Mouse (Mus musculus): ENCODE data around the gene Tagln. TPM values are rescaled to one million over a fixed set of nuclear protein-coding genes. Genes with fewer than 3 reads are reported as not detected.

Gene Tagln
- total RNA-seq, 2 experiments from 2014 or later = 0.13 to 0.40 TPM

GRCm38 (mm10) chr9:45946182-45946871 is 10.5 kb upstream of the Tagln start:
- no peak for ATAC-seq (ENCODE audit: poor library complexity, severe bottlenecking)

GRCm38 (mm10) chr9:45945721-45946120 is 9.9 kb upstream of the Tagln start:
- ATAC-seq (ENCODE audit: poor library complexity, severe bottlenecking) = no peak; the same call in 1 of the 2 replicates

GRCm38 (mm10) chr9:45944506-45945400 is 8.9 kb upstream of the Tagln start:
- ATAC-seq (ENCODE audit: poor library complexity, severe bottlenecking) = peak; percentile 90

GRCm38 (mm10) chr9:45943628-45944505 is 8.0 kb upstream of the Tagln start:
- 0 out of 2 replicates have a peak, but pooled peaks have one; percentile 14 for ATAC-seq (ENCODE audit: poor library complexity, severe bottlenecking)

GRCm38 (mm10) chr9:45942916-45943315 is 7.1 kb upstream of the Tagln start:
- ATAC-seq (ENCODE audit: poor library complexity, severe bottlenecking) = no peak

GRCm38 (mm10) chr9:45942464-45942863 is 6.6 kb upstream of the Tagln start:
- ATAC-seq (ENCODE audit: poor library complexity, severe bottlenecking) = no peak

GRCm38 (mm10) chr9:45941329-45941888 is 5.6 kb upstream of the Tagln start:
- no peak for ATAC-seq (ENCODE audit: poor library complexity, severe bottlenecking)

GRCm38 (mm10) chr9:45939794-45940193 is 3.9 kb upstream of the Tagln start:
- no peak for ATAC-seq (ENCODE audit: poor library complexity, severe bottlenecking)

GRCm38 (mm10) chr9:45938952-45939637 is 3.2 kb upstream of the Tagln start:
- no peak for ATAC-seq (ENCODE audit: poor library complexity, severe bottlenecking)

- ATAC-seq (ENCODE audit: poor library complexity, severe bottlenecking) = no peak
These were observed 2.2 kb upstream of the Tagln start for GRCm38 (mm10) chr9:45938088-45938487.

GRCm38 (mm10) chr9:45936883-45937282 is 1.0 kb upstream of the Tagln start:
- ATAC-seq (ENCODE audit: poor library complexity, severe bottlenecking) = peak; percentile 81

- no peak for ATAC-seq (ENCODE audit: poor library complexity, severe bottlenecking)
These were observed 3.1 kb downstream of the Tagln start for GRCm38 (mm10) chr9:45932571-45933415.

- ATAC-seq (ENCODE audit: poor library complexity, severe bottlenecking) = no peak
These were observed 3.9 kb downstream of the Tagln start for GRCm38 (mm10) chr9:45931958-45932357.

- no peak for ATAC-seq (ENCODE audit: poor library complexity, severe bottlenecking)
These were observed 6.6 kb downstream of the Tagln start for GRCm38 (mm10) chr9:45929285-45929684.

GRCm38 (mm10) chr9:45919895-45920294 is 16.0 kb downstream of the Tagln start:
- no peak for ATAC-seq (ENCODE audit: poor library complexity, severe bottlenecking)

GRCm38 (mm10) chr9:45917041-45917934 is 18.6 kb downstream of the Tagln start:
- ATAC-seq (ENCODE audit: poor library complexity, severe bottlenecking) = no peak

- ATAC-seq (ENCODE audit: poor library complexity, severe bottlenecking) = no peak
These were observed 20.2 kb downstream of the Tagln start for GRCm38 (mm10) chr9:45915659-45916058.

- ATAC-seq (ENCODE audit: poor library complexity, severe bottlenecking) = peak; percentile 55
These were observed 24.2 kb downstream of the Tagln start for GRCm38 (mm10) chr9:45911673-45912072.

Data from megakaryocyte, adult 5-6 weeks (primary cell).